Mouse (Mus musculus) lung, postnatal 0 days (tissue): Measurements from ENCODE around the gene Xab2.

ENCODE experiments used
- CTCF ChIP-seq: IDR thresholded peaks from 2 replicates; pipeline ENCODE4 v1.5.1; 2016; ENCODE audit warnings: antibody characterized with exemption, mild to moderate bottlenecking
- EP300 ChIP-seq: IDR thresholded peaks from 2 replicates; pipeline ENCODE4 v1.6.1; 2016; ENCODE audit warnings: antibody characterized with exemption, mild to moderate bottlenecking, control low read depth

GRCm38 (mm10) chr8:3628014-3628413, 6.9 kb upstream of the Xab2 start:
- TF ChIP-seq CTCF (peak; percentile 70), EP300 (no peak)
